Mouse (Mus musculus) testis, postnatal 10 days (tissue): ENCODE measurements at regions not wholly inside any gene's neighbourhood (a gene's known extent, or its start where the extent isn't known, plus 50 kb on each side); places are given as distances from the start of the nearest gene placed in this dataset.

Source experiments
- DNase-seq: peaks from one replicate; pipeline ENCODE4 v3.0.0; 2021; ENCODE audit warnings: low spot score

- DNase-seq, result no peak
These were observed 778.5 kb downstream of the Kcnj2 start for GRCm38 (mm10) chr11:111844382-111845027.

DNA sequence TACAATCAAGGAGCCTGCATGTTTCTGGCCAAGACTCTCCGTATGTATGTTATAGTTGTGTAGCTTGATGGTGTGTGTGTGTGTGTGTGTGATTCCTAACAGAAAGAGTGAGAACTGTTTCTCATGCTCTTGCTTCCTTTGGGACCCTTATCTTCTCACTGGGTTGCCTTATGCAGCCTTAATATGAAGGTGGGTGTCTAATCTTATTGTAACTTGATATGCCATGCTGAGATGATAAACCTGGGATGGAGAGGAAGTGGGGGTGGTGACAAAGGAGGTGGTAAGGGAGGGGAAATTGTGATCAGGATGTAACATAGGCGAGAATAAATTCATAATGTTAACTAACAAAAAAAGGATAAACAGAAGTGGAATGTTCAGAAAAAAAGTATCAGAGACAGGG lies 791.3 kb downstream of the Kcnj2 start:
- DNase-seq, result no peak

- DNase-seq, result no peak
These were observed 792.1 kb downstream of the Kcnj2 start for GRCm38 (mm10) chr11:111858111-111858510.

DNA sequence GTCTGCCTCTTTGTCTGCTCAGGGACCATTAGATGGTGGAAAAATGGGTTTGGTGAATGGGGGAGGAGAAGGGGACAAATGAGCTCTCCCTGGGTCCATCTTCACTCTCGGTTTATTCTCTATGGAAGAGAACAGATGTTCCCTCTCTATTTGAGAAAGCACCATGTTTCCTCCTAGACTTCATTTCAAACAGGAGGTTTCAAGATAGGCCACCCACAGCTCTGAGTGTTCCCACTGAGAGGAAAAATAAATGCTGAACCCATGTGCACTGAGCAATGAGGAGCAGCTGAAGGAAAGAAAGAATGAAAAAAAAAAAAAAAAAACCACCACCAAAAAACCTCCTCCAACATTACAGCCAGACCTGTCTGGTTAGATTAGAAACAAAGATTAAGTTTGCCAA lies 799.2 kb downstream of the Kcnj2 start:
- no peak for DNase-seq

DNA sequence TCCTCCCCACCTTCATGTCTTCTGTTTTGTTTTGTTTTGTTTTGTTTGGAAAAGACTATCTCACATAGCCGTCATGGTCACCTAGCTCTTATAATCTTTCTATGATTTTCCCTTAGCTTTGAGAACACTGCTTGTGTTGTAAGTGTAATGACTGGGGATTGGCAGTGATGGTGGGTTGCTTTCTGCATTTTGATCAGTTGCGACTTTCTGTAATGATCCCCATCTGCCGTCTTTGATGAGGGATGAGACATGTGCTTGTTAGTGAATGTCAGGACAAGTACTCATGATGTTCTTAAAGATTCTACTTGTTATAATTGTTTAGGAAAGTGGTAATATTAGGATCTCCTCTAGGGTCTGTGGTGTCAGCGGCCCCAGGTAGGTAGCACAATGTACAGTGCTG lies 809.4 kb downstream of the Kcnj2 start:
- DNase-seq, result no peak

DNA sequence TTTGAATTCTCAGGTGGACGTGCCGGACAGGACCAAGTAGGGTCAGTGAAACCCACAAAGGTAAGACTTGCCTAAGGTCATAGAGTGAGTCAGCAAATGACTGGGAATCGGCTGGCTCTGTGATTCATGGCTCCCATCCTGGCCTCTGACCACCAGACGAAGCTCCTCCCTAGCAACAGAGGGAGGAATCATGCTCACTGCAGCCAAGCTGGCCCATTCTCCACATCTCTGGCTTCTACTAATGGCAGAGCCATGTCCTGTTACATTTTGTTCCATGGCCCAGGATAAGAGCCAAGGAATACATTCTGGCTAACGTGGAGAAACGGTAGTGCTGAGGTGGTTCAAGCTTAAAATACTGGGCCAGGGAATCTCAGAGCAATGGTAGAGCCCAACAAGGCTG lies 814.2 kb downstream of the Kcnj2 start:
- DNase-seq, result no peak

DNA sequence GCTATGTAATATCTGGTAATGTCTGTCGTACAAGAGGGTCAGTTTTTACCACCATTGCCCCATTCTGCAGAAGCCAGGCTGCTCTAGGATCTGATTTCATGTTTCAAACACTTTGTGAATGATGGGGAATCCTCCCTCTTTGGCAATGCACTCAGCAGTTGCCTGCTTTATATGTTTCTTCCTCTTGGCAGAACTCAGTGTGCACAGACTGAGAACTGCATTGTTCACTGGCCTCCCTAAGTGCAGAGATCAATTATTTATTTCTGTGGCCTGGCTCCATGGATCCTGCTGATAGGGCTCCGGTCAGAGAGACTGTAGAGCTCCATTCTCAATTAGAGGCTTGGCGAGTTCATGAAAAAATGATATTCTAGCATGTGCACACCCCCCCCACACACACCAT lies 824.1 kb downstream of the Kcnj2 start:
- no peak for DNase-seq

DNA sequence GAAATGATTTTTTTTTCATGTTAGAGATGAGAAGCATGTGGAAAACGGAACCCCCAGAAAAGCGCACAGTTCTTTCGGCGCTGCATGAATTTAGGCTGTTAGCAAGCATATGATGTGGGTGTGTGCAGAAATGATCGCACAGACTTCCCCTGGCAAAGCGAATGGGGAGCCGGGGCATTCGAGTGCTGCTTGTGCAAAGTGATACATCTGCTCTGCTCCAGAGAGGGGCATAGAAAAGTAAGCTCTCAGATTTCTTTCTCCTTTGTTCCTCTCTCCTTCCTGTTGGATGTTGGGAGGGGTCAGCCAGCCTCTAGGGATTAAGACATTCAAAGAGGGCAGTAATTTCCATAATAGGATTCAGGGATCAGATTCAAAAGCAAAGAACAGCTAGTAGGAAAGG lies 827.9 kb downstream of the Kcnj2 start:
- no peak for DNase-seq

DNA sequence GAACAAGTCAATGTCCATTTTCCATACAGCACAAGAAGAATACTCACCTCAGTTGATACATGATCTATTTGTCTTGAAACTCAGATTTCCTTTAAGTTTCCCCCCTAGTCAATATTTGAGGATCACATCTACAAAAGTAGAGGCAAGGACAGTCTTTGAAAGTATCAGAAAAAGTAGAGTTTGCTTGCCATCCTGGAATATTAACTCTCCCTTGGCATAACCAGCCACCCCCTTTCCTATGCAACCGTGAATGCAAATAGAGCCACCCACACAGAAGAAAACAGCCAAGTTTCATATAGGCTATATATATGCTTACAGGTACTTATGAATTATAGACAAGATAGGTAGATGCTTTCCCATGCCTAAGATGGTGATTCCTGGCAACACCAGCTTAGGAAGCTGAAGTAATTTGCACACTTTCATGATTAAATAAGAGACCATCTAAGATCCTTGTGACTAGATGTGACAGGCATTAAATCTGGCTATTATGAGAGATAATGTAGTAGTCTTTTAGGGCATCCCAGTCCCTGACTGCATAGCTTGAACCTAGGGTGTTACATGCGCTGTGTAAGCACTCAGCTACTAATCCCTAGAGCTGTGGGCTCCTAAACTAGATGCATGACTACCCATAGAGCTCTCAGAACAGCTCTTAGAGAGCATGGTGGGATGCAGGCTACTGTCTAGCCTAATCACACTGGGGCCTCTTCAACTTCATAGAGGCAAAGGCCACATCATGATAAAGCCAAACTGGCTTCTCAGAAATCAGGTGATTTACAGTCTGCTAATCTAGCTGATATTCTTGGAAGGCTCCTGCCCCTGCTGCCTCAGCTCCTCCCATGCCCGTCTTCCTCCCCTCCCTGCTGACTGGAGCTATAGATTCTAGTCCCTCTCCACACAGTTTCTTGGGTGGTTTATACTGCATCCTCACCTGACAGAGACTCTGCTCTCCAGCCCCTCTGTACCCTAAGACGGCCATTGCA lies 829.5 kb downstream of the Kcnj2 start:
- DNase-seq, result no peak

- no peak for DNase-seq
These were observed 831.0 kb downstream of the Kcnj2 start for GRCm38 (mm10) chr11:111897001-111897400.

DNA sequence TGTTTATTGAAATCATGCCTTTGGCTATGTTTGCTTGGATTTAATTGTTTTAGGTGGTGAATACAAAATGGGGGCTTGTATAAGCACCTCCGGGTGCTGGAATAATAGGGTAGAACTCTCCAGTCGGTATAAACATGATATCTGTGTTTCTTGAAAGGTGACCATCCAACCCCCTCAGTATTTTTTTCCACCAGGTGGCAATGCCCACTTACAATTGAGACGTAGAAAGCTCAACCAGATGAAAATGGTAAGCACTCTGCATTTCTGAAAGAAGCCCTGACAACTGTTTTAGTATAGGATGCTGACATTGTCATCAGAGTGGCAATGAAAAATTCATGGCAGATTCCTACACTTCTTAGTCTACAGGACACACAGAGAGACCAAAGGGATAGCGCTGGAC lies 838.1 kb downstream of the Kcnj2 start:
- DNase-seq, result no peak

DNA sequence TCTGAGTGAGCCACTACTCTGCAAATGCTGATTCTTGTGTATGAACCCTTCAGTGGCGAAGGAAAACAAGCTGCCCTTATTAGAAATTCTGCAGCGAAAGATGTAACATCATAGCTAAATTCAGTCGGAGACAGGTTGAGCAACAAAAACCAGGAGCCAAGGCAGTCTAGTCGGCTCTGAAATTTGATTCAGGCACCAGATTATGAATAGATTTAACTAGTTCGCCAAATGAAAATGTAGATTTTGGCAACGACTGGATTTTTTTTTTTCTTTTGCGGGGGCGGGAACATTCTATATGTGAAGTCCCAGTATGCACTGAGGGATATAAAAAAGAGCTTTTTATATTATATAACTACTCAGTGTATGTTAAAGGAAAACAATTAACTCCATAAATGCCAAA lies 847.9 kb downstream of the Kcnj2 start:
- DNase-seq, result no peak

GRCm38 (mm10) chr11:111926336-111926735 lies 855.7 kb upstream of the Sox9 start:
- DNase-seq, result no peak

DNA sequence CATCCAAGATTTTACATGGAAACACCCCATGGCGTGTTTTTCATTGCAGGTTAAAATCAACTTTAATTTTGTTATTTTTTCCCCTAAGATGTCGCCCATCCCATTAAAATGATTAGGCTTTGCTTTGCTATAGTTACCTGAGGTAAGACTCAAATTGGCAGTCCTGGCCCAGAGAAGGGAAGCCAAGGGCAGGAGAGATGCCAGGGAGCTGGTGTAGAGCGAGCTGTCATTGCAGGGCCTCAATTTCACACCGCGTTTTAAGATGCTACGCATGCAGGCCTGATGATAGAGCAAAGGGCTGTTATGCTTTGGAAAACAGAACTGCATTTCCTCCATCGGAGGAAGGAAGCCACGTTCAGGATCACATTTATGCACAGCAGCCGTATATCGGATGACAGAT lies 852.7 kb upstream of the Sox9 start:
- no peak for DNase-seq

DNA sequence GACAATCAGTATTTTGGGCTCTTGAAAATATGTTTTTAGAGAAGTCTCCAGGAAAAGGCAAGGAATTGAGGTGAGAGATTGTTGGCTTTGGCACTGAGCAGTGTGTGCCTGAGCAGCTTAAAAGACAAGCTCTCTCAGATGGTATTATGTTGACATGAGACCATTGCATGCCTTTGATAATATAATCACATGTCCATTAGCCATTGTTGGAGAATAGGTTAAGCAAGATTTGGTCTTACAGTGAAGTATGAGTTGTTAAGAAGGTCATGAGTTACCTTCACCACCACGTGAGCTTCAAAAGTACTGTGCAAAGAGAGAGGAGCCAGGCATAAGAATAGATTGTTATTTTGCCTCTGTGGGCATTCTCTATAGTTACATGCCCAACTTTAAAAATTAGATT lies 850.0 kb upstream of the Sox9 start:
- no peak for DNase-seq

- DNase-seq, result no peak
These were observed 837.7 kb upstream of the Sox9 start for GRCm38 (mm10) chr11:111944282-111944681.

GRCm38 (mm10) chr11:111945806-111946205 lies 836.2 kb upstream of the Sox9 start:
- no peak for DNase-seq

DNA sequence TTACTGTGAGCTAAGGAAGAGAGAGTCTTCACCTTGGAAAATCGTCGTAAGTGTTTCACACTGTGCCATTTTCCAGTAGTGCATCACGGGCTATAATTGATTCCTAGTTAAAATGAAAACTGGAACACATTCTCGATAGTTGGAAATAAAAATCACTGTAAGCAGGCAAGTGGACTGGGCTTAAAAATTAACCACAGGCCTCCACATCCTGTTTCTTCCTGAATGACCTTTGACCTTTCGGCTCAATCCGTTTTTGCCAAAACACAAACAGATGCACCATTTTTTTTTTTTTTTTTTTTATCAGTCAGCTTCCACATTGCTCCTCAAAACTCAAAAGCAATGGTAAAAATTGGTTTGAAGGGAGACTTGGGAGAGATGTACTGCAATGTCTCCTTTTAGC lies 834.4 kb upstream of the Sox9 start:
- DNase-seq, result no peak

GRCm38 (mm10) chr11:111953421-111953820 lies 828.6 kb upstream of the Sox9 start:
- no peak for DNase-seq

DNA sequence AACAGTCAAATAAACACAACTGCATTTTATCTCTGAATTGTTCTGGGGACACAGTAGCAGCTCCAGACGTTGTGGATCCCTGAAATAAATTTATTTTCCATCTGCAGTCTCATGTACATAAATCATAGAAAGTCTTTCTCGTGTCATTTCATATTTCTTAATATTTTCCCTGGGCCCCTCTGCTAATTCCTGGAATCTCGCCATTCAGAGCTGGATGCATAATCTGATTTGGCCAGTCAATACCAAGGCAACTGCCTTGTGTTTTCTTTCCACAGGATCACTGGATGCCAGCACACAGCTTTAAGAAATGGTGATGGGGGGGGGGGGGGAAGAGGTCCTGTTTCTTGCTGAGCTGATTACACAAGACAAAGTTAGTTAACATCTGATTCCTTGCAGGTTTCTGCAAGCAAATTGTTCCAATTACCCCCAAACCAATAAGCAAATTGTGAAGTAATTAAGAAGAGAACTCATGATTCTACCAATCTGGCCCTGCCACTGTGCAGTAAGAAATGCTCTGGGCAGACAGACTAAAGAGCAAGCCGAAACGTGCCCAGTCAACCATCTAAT lies 824.2 kb upstream of the Sox9 start:
- DNase-seq, result no peak

DNA sequence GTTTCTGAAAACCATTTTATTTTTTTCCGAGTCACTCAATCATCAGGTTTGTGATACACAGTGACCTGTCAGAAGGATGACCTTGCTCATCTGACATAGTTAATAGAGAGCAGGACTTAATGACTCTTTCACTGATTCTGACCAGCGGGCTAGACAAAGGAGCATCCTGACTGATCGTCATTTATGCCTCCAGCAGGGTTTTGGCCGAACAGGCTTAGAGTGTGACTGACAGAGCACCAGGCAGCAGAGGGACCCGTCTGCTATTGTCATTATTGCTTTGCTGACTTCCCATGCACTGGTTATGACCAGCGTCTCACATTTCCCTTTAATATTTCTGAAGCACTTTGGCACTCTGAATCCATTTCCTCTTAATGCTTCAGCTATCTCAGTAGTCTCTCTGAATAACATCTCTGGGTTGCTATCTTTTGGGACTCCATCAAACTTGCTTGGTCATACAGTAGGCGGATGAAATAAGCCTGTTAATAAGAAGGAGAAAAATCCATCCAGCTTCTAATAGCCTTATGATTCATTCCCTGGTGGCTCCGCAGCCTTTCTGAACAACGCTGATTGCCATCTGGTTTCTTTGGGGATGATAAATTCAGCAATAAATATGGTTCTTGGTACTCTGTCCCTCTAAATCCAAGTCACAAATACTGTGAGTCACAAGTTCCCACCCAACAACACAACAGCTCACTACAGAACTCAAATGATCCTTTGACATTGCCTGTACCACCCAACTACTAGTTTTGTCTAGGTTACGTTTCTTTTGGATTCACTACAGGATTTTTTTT lies 820.8 kb upstream of the Sox9 start:
- DNase-seq, result no peak

DNA sequence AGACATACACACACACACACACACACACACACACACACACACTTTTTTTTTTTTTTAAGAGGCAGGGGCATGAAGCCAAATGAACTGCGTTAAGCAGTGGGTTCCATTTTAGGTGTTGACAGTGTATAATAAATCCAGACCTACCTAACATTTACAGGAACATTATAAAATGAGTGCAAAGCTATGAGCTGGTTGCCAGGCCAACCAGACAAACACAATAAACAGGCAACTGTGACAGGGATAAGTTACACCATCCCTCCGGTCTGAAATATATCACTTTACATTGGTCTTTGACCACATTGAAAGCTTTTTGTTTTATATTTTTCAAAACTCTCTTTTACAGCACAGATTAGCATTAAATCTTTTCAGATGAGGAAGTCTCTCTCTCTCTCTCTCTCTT lies 820.2 kb upstream of the Sox9 start:
- no peak for DNase-seq
